Comparison of ENCODE assay signal across 12 mouse cellular contexts in genomic region chr14:59846609-59847375, GRCm38 (mm10).
DNase-seq lines count a peak whose midpoint lies in the region; ATAC-seq lines count a peak whose summit lies in the region.
"Had no signal": no experiment of that assay in that cellular context is flagged by ENCODE, and none has a peak within 500 bp of the region (broad histone marks: within the 10 kb centered on the region; RNA-seq: fewer than 3 reads in every experiment).

No protein-coding gene starts in this region.

- no peak overlapping the region for H3K4me3 ChIP-seq in intestine, embryonic 14.5 days (ENCODE audit: low read depth, low read length)
- H3K4me3 ChIP-seq in intestine, embryonic 15.5 days (replicated peaks): no peak overlapping the region
- no peak overlapping the region for H3K4me3 ChIP-seq in midbrain, embryonic 10.5 days
- H3K4me3 ChIP-seq: layer of hippocampus, adult 2 months; limb, embryonic 12.5 days had no signal

- no peak overlapping the region for H3K27ac ChIP-seq in intestine, embryonic 14.5 days (ENCODE audit: low read depth)
- H3K27ac ChIP-seq in intestine, embryonic 15.5 days: no peak overlapping the region
- peak overlapping the region; percentile 29; the same call in 1 of the 2 replicates for H3K27ac ChIP-seq in midbrain, embryonic 10.5 days (replicated peaks)
- H3K27ac ChIP-seq: layer of hippocampus, adult 2 months; limb, embryonic 12.5 days had no signal

- 36% methylated on average over 14 of the region's 14 CpGs for WGBS in intestine, embryonic 14.5 days
- 38% methylated on average over 14 of the region's 14 CpGs for WGBS in intestine, embryonic 15.5 days
- whole genome bisulfite sequencing in midbrain, embryonic 10.5 days: 34% methylated on average over 14 of the region's 14 CpGs

- H3K4me1 ChIP-seq in intestine, embryonic 14.5 days (replicated peaks; ENCODE audit: control insufficient read depth, insufficient read depth, low read length): peaks cover 12% of the 10 kb centered on the region; the same call in 1 of the 2 replicates
- peaks cover 6% of the 10 kb centered on the region for H3K4me1 ChIP-seq in intestine, embryonic 15.5 days (replicated peaks)
- H3K4me1 ChIP-seq in midbrain, embryonic 10.5 days: peaks cover 10% of the 10 kb centered on the region; the same call in 1 of the 2 replicates

- no peaks in the 10 kb centered on the region for H3K36me3 ChIP-seq in intestine, embryonic 14.5 days (ENCODE audit: control insufficient read depth, insufficient read depth, low read length)
- H3K36me3 ChIP-seq in intestine, embryonic 15.5 days: no peaks in the 10 kb centered on the region
- no peaks in the 10 kb centered on the region for H3K36me3 ChIP-seq in midbrain, embryonic 10.5 days
- H3K36me3 ChIP-seq: G1E; limb, embryonic 12.5 days had no signal

- H3K9me3 ChIP-seq in intestine, embryonic 14.5 days (ENCODE audit: control insufficient read depth, low read length): no peaks in the 10 kb centered on the region
- no peaks in the 10 kb centered on the region for H3K9me3 ChIP-seq in intestine, embryonic 15.5 days
- no peaks in the 10 kb centered on the region for H3K9me3 ChIP-seq in midbrain, embryonic 10.5 days (replicated peaks)

- no peak for DNase-seq in cerebellum, adult 8-10 months
- peak; percentile 64 for DNase-seq in intestine, embryonic 14.5 days (ENCODE audit: low spot score)
- DNase-seq in embryo, embryonic 10.5 days (ENCODE audit: low spot score): peak; percentile 24
- no peak for DNase-seq in midbrain, embryonic 10.5 days (ENCODE audit: low spot score)
- no peak for DNase-seq in adrenal gland, adult (ENCODE audit: inconsistent age in 2 of 2, low spot score in 1 of 2)
- no peak for DNase-seq in ovary, postnatal 36 days (ENCODE audit: low spot score)
- DNase-seq: heart, adult 18-20 months had no signal

- H3K9ac ChIP-seq in intestine, embryonic 14.5 days (ENCODE audit: low read length): no peak overlapping the region
- no peak overlapping the region for H3K9ac ChIP-seq in intestine, embryonic 15.5 days
- H3K9ac ChIP-seq: limb, embryonic 12.5 days had no signal

- no peaks in the 10 kb centered on the region for H3K27me3 ChIP-seq in intestine, embryonic 14.5 days (replicated peaks; ENCODE audit: control insufficient read depth, insufficient read depth, low read length)
- no peaks in the 10 kb centered on the region for H3K27me3 ChIP-seq in intestine, embryonic 15.5 days (replicated peaks)
- no peaks in the 10 kb centered on the region for H3K27me3 ChIP-seq in midbrain, embryonic 10.5 days (ENCODE audit: low read depth, poor library complexity, severe bottlenecking)

- H3K4me2 ChIP-seq in intestine, embryonic 14.5 days (ENCODE audit: low read length): no peak overlapping the region
- no peak overlapping the region for H3K4me2 ChIP-seq in intestine, embryonic 15.5 days (replicated peaks)
- H3K4me2 ChIP-seq: limb, embryonic 12.5 days had no signal

- peak; percentile 62; the same call in 1 of the 2 replicates for ATAC-seq in cerebellum, adult (ENCODE audit: insufficient number of reproducible peaks, low FRiP score, low TSS enrichment)
- no peak for ATAC-seq in intestine, embryonic 14.5 days (replicated peaks; ENCODE audit: low FRiP score, low TSS enrichment, low read depth)
- ATAC-seq in intestine, embryonic 15.5 days: no peak; the same call in 1 of the 2 replicates

Comparison
In these comparisons a context has a peak if more than half of its experiments do, and no peak if none do; other contexts are left out.
1. DNase-seq: peak in intestine, embryonic 14.5 days (single experiment) and embryo, embryonic 10.5 days (single experiment); none in cerebellum, adult 8-10 months (single experiment), midbrain, embryonic 10.5 days (single experiment), adrenal gland, adult (0 of 2) and ovary, postnatal 36 days (single experiment).